Mouse (Mus musculus) liver, postnatal 0 days (tissue): ENCODE results near the gene Heatr4. TPM values are rescaled to one million over a fixed set of nuclear protein-coding genes. Genes with fewer than 3 reads are reported as not detected.
"Not testable (repeated sequence)": the region's sequence is repeated elsewhere in the genome, so short reads cannot be mapped to it uniquely, and the experiment has no call there.

Experiments
- ATAC-seq: fragments of 200-750 bp; cut with Nextera tagmentation; 2 replicates; pipeline ENCODE4 v1.8.0; 2017; ENCODE audit warnings: mild to moderate bottlenecking, moderate library complexity
- DNase-seq: peaks from one replicate; pipeline ENCODE4 v3.0.0-alpha.2; 2016
- H3K27ac ChIP-seq: fragments of 300-500 bp; sonication (generic); 2 replicates; pipeline ENCODE4 v1.5.1; 2014; ENCODE audit warnings: antibody characterized with exemption, moderate library complexity, mild to moderate bottlenecking, low read depth
- H3K27me3 ChIP-seq: fragments of 300-500 bp; sonication (generic); 2 replicates; pipeline ENCODE4 v1.6.1; 2014; ENCODE audit warnings: low read length, control low read depth, mixed read lengths; ENCODE audit not compliant: insufficient read depth
- H3K36me3 ChIP-seq: fragments of 300-500 bp; sonication (generic); replicated peaks from 2 replicates; pipeline ENCODE4 v1.6.1; 2014; ENCODE audit warnings: mild to moderate bottlenecking, control low read depth, low read length, moderate library complexity, mixed read lengths; ENCODE audit not compliant: insufficient read depth
- H3K4me1 ChIP-seq: fragments of 300-500 bp; sonication (generic); 2 replicates; pipeline ENCODE4 v1.6.1; 2014; ENCODE audit warnings: antibody characterized with exemption, mild to moderate bottlenecking, control low read depth; ENCODE audit not compliant: insufficient read depth
- H3K4me2 ChIP-seq: fragments of 300-500 bp; sonication (generic); 2 replicates; pipeline ENCODE4 v1.6.1; 2014; ENCODE audit warnings: low read depth, mild to moderate bottlenecking, low read length, moderate library complexity, mixed read lengths
- H3K4me3 ChIP-seq: fragments of 300-500 bp; sonication (generic); 2 replicates; pipeline ENCODE4 v1.5.1; 2014; ENCODE audit warnings: low read depth, low read length
- H3K9ac ChIP-seq: fragments of 300-500 bp; sonication (generic); replicated peaks from 2 replicates; pipeline ENCODE4 v1.6.1; 2014; ENCODE audit warnings: mild to moderate bottlenecking, moderate library complexity
- H3K9me3 ChIP-seq: fragments of 300-500 bp; sonication (generic); 2 replicates; pipeline ENCODE4 v1.6.1; 2016; ENCODE audit warnings: mild to moderate bottlenecking, control low read depth, low read length, mixed read lengths
- CTCF ChIP-seq: sonication (generic); IDR thresholded peaks from 2 replicates; pipeline ENCODE4 v1.5.1; 2016; ENCODE audit warnings: antibody characterized with exemption, low read depth
- EP300 ChIP-seq: IDR thresholded peaks from 2 replicates; pipeline ENCODE4 v1.6.1; 2016; ENCODE audit warnings: antibody characterized with exemption, low read depth, mild to moderate bottlenecking
- whole genome bisulfite sequencing: fragments of 180-500 bp; shearing (Covaris S2); extraction: QIAGEN DNeasy Blood & Tissue Kit; methylation state at CpG from one replicate; pipeline ENCODE4 v1.1.7; 2014; ENCODE audit not compliant: insufficient replicate concordance; 5-methylcytosine and 5-hydroxymethylcytosine counted together
- polyA plus RNA-seq: library from polyadenylated mRNA; unstranded; fragments of >200 nt; fragmentation: Nextera tagmentation; extraction: Ambion mirVana; gene quantifications from 2 replicates; pipeline ENCODE4 v1.2.1, GENCODE M21; 2015

The Heatr4 gene
- polyA plus RNA-seq, 1 experiment from 2014 or later = not detected

DNA sequence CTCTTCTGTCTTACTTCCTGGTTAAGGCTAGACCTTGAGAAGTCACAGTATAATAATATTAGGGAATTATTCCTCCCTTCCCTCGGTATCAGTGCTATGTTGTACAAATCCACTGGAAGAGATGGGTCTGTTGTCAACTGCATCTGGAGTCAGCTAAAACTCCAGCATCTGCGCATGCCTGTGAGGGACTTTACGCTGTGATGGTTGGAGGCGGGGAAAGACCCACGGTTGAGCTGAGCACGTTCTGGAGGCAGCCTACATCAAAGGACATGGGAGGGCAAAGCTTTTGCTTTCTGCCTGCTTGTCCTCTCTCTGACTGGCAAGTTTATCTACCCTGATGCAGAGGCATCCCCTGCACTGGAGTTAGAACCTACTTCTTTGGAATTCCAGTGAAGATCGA lies 41.2 kb upstream of the Heatr4 start:
- WGBS = 75% methylated on average over 7 of the region's 7 CpGs
- Histone ChIP-seq H3K36me3 (no peaks in the 10 kb centered on the region), H3K27me3 (no peaks in the 10 kb centered on the region), H3K27ac (no peak overlapping the region), H3K9me3 (no peaks in the 10 kb centered on the region), H3K4me3 (no peak overlapping the region), H3K9ac (no peak overlapping the region), H3K4me1 (no peaks in the 10 kb centered on the region), H3K4me2 (no peak overlapping the region)
- ATAC-seq (no peak), DNase-seq (no peak)
- no peak for TF ChIP-seq CTCF
- TF ChIP-seq EP300 = no peak

GRCm38 (mm10) chr12:84023052-84023745 lies 38.5 kb upstream of the Heatr4 start:
- 56% methylated on average over 9 of the region's 9 CpGs for WGBS
- peak; percentile 58 for ATAC-seq
- no peaks in the 10 kb centered on the region for H3K9me3 ChIP-seq
- no peak overlapping the region for H3K9ac ChIP-seq
- peak; percentile 33 for DNase-seq
- no peaks in the 10 kb centered on the region for H3K4me1 ChIP-seq
- H3K27me3 ChIP-seq = no peaks in the 10 kb centered on the region
- no peak overlapping the region for H3K27ac ChIP-seq
- no peak overlapping the region for H3K4me3 ChIP-seq
- H3K4me2 ChIP-seq = no peak overlapping the region
- no peak for TF ChIP-seq CTCF
- TF ChIP-seq EP300 = peak; percentile 43; the same call in 1 of the 2 replicates
- no peaks in the 10 kb centered on the region for H3K36me3 ChIP-seq

- H3K9me3 ChIP-seq, H3K4me3 ChIP-seq, ATAC-seq, H3K27me3 ChIP-seq, H3K9ac ChIP-seq, H3K4me2 ChIP-seq, DNase-seq, H3K27ac ChIP-seq, H3K36me3 ChIP-seq, H3K4me1 ChIP-seq: not testable (repeated sequence)
- WGBS = 78% methylated on average over 4 of the region's 4 CpGs
Observed at GRCm38 (mm10) chr12:84022266-84022665, 37.6 kb upstream of the Heatr4 start.

GRCm38 (mm10) chr12:84020528-84020927 lies 35.9 kb upstream of the Heatr4 start:
- 48% methylated on average over 7 of the region's 7 CpGs for WGBS
- not testable (repeated sequence) for H3K4me2 ChIP-seq, H3K9ac ChIP-seq, H3K4me1 ChIP-seq, H3K9me3 ChIP-seq, H3K36me3 ChIP-seq, H3K4me3 ChIP-seq, H3K27me3 ChIP-seq
- peak; percentile 91 for ATAC-seq
- H3K27ac ChIP-seq = peak overlapping the region; percentile 41; the same call in 1 of the 2 replicates
- DNase-seq = peak; percentile 84
- peak; percentile 60; the same call in 1 of the 2 replicates for TF ChIP-seq EP300

DNA sequence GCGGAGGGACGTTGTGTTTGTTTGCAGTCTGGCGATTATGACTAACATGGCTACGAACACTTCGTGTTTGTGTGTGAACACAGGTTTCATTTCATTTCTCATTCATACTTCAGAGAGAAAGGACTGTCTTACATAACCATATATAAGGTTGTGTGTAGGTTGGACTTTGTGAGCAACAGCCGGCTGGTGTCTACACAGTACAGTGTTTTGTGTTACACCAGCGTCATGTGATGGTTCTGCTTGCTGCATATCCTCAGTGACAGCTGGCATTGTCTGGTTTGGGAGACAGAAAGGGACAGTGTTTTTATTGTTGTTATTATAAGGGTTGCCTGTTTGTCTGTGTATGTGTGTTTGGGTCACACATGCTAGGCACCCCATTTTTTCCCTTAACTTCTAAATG lies 29.0 kb upstream of the Heatr4 start:
- TF ChIP-seq CTCF (no peak), EP300 (no peak)
- Histone ChIP-seq H3K9me3 (no peaks in the 10 kb centered on the region), H3K9ac (no peak overlapping the region), H3K27me3 (no peaks in the 10 kb centered on the region), H3K4me1 (peaks cover 10% of the 10 kb centered on the region), H3K4me2 (no peak overlapping the region), H3K36me3 (no peaks in the 10 kb centered on the region), H3K27ac (no peak overlapping the region), H3K4me3 (no peak overlapping the region)
- ATAC-seq (no peak), DNase-seq (no peak)
- WGBS = 73% methylated on average over 7 of the region's 7 CpGs

GRCm38 (mm10) chr12:84013130-84013529 lies 28.5 kb upstream of the Heatr4 start:
- Histone ChIP-seq H3K4me2 (no peak overlapping the region), H3K9me3 (no peaks in the 10 kb centered on the region), H3K4me1 (peaks cover 13% of the 10 kb centered on the region), H3K36me3 (no peaks in the 10 kb centered on the region), H3K27ac (no peak overlapping the region), H3K4me3 (no peak overlapping the region), H3K27me3 (no peaks in the 10 kb centered on the region), H3K9ac (no peak overlapping the region)
- WGBS = 73% methylated on average over 6 of the region's 6 CpGs
- DNase-seq (no peak), ATAC-seq (no peak)
- TF ChIP-seq CTCF (peak; percentile 41), EP300 (no peak)
